10 mouse cellular contexts compared by ENCODE assay signal in the genomic region with DNA sequence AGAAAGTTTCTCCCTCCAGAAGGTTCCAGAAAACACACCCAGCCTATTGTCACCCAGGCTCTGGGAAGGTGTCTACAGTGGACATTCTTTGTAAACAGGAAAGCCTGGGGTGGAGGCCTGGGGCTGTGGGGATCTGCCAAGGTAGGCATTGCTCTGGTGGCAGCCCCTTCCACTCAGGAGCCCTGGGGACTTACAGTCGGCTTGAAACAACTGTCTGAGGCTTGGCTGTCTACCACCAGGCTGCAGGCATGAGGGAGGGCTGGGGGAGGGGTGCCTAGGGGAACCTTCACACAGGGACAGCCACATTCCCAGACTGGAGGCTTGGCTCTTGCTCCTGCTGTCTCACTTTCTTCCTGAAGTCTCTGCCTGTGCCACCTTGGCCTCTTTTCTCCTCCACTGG. TPM values are rescaled to one million over a fixed set of nuclear protein-coding genes. Genes with fewer than 3 reads are reported as not detected.
A peak's percentile ranks its signal among the peaks of the same experiment; 100 is the strongest.
DNase-seq lines count a peak whose midpoint lies in the region; ATAC-seq and TF ChIP-seq lines count a peak whose summit lies in the region.
"Had no signal": no experiment of that assay in that cellular context is flagged by ENCODE, and none has a peak within 500 bp of the region (broad histone marks: within the 10 kb centered on the region; RNA-seq: fewer than 3 reads in every experiment).

No protein-coding gene starts in this region.

- H3K27ac ChIP-seq in lung, embryonic 14.5 days (ENCODE audit: low read depth), result peak overlapping the region; percentile 78
- peak overlapping the region; percentile 39 for H3K27ac ChIP-seq in kidney, embryonic 16.5 days (ENCODE audit: low read length)
- peak overlapping the region; percentile 11; the same call in 1 of the 2 replicates for H3K27ac ChIP-seq in neural tube, embryonic 15.5 days (replicated peaks)
- H3K27ac ChIP-seq: midbrain, embryonic 12.5 days had no signal

- H3K9ac ChIP-seq in lung, embryonic 14.5 days, result no peak overlapping the region
- no peak overlapping the region for H3K9ac ChIP-seq in kidney, embryonic 16.5 days (replicated peaks; ENCODE audit: low read length)
- H3K9ac ChIP-seq in neural tube, embryonic 15.5 days (replicated peaks), result no peak overlapping the region
- H3K9ac ChIP-seq: midbrain, embryonic 12.5 days had no signal

- peak; percentile 58 for DNase-seq in lung, embryonic 14.5 days
- DNase-seq in lung, postnatal 25 days (ENCODE audit: low spot score), result no peak
- peak; percentile 81 for DNase-seq in fibroblast of lung, adult 2 months (ENCODE audit: low read depth)
- no peak for DNase-seq in cerebellum, adult 11-12 months
- no peak for DNase-seq in urinary bladder, postnatal 25 days (ENCODE audit: low spot score)
- no peak for DNase-seq in left cerebral cortex, postnatal 36 days (ENCODE audit: low spot score in 2 of 2)
- DNase-seq: right cerebral cortex, postnatal 4 days had no signal

- no peaks in the 10 kb centered on the region for H3K9me3 ChIP-seq in lung, embryonic 14.5 days (ENCODE audit: low read depth, low read length)
- H3K9me3 ChIP-seq in kidney, embryonic 16.5 days (ENCODE audit: low read length), result no peaks in the 10 kb centered on the region
- H3K9me3 ChIP-seq in neural tube, embryonic 15.5 days (replicated peaks), result no peaks in the 10 kb centered on the region
- H3K9me3 ChIP-seq: midbrain, embryonic 12.5 days had no signal

- H3K4me1 ChIP-seq in lung, embryonic 14.5 days (ENCODE audit: insufficient read depth), result peaks cover 37% of the 10 kb centered on the region
- H3K4me1 ChIP-seq in kidney, embryonic 16.5 days (ENCODE audit: insufficient read depth, low read length), result peaks cover 40% of the 10 kb centered on the region
- H3K4me1 ChIP-seq in neural tube, embryonic 15.5 days, result peaks cover 41% of the 10 kb centered on the region

- TF ChIP-seq CTCF in lung, embryonic 14.5 days (IDR thresholded peaks at IDR 0.05; ENCODE audit: low read depth), result no peak

- intact Hi-C loops in left cerebral cortex, postnatal 36 days (cut with DNase I), result loop anchor here (5.0 kb wide), 1 partner anchor 57 kb away; the partner anchor contains the start of gene Rxra

- H3K4me3 ChIP-seq in lung, embryonic 14.5 days (ENCODE audit: low read depth, low read length), result no peak overlapping the region
- H3K4me3 ChIP-seq in kidney, embryonic 16.5 days (ENCODE audit: low read length), result no peak overlapping the region
- H3K4me3 ChIP-seq in neural tube, embryonic 15.5 days (replicated peaks), result no peak overlapping the region
- H3K4me3 ChIP-seq: midbrain, embryonic 12.5 days had no signal

- peaks cover 20% of the 10 kb centered on the region; the same call in 1 of the 2 replicates for H3K36me3 ChIP-seq in lung, embryonic 14.5 days (ENCODE audit: insufficient read depth)
- peaks cover 6% of the 10 kb centered on the region; the same call in 1 of the 2 replicates for H3K36me3 ChIP-seq in kidney, embryonic 16.5 days (ENCODE audit: insufficient read depth, low read length)
- no peaks in the 10 kb centered on the region for H3K36me3 ChIP-seq in neural tube, embryonic 15.5 days

- H3K27me3 ChIP-seq in lung, embryonic 14.5 days (ENCODE audit: insufficient read depth, low read length), result no peaks in the 10 kb centered on the region
- H3K27me3 ChIP-seq in kidney, embryonic 16.5 days (ENCODE audit: insufficient read depth, low read length), result no peaks in the 10 kb centered on the region
- H3K27me3 ChIP-seq in neural tube, embryonic 15.5 days (replicated peaks), result no peaks in the 10 kb centered on the region
- H3K27me3 ChIP-seq: midbrain, embryonic 12.5 days had no signal

- 6% methylated on average over 1 of the region's 1 CpGs for WGBS in lung, embryonic 14.5 days
- 0% methylated on average over 1 of the region's 1 CpGs for WGBS in kidney, embryonic 16.5 days
- WGBS in neural tube, embryonic 15.5 days, result 0% methylated on average over 1 of the region's 1 CpGs

- H3K4me2 ChIP-seq in lung, embryonic 14.5 days, result no peak overlapping the region
- H3K4me2 ChIP-seq in kidney, embryonic 16.5 days (replicated peaks; ENCODE audit: low read depth, low read length), result no peak overlapping the region
- no peak overlapping the region for H3K4me2 ChIP-seq in neural tube, embryonic 15.5 days
- H3K4me2 ChIP-seq: midbrain, embryonic 12.5 days had no signal

- ATAC-seq in lung, embryonic 14.5 days (ENCODE audit: insufficient read depth), result peak; percentile 67
- no peak for ATAC-seq in kidney, embryonic 16.5 days (ENCODE audit: low FRiP score, low TSS enrichment)
- no peak for ATAC-seq in neural tube, embryonic 15.5 days (ENCODE audit: low FRiP score)

RNA-seq across cellular contexts. Expression of gene Rxra, which starts 58.1 kb away (rescaled TPM):
- 9.1 and 10.3 TPM in 2 replicates for polyA plus RNA-seq in lung, embryonic 14.5 days (2014; fragmentation: Nextera tagmentation; extraction: Ambion mirVana)
- 11.0 and 11.6 TPM in 2 replicates for polyA plus RNA-seq in kidney, embryonic 16.5 days (2015; fragmentation: Nextera tagmentation; extraction: Ambion mirVana)
- polyA plus RNA-seq in neural tube, embryonic 15.5 days (2015; fragmentation: Nextera tagmentation; extraction: Ambion mirVana), result 3.6 and 5.1 TPM in 2 replicates
- total RNA-seq in left cerebral cortex, postnatal 36 days (2021), result 10 to 100 TPM; 19.7 to 25.6 TPM

Comparison
In these comparisons a context has a peak if more than half of its experiments do, and no peak if none do; other contexts are left out.
1. DNase-seq: peak in lung, embryonic 14.5 days (single experiment) and fibroblast of lung, adult 2 months (single experiment); none in lung, postnatal 25 days (single experiment), cerebellum, adult 11-12 months (single experiment), urinary bladder, postnatal 25 days (single experiment) and left cerebral cortex, postnatal 36 days (0 of 2).
2. H3K27ac ChIP-seq: peak in every context shown above with its lines; median percentile 78 in lung, embryonic 14.5 days; 39 in kidney, embryonic 16.5 days; 11 in neural tube, embryonic 15.5 days.